Mouse (Mus musculus): Measurements from ENCODE around the gene Slc22a15.

Slc22a15 gene

DNA sequence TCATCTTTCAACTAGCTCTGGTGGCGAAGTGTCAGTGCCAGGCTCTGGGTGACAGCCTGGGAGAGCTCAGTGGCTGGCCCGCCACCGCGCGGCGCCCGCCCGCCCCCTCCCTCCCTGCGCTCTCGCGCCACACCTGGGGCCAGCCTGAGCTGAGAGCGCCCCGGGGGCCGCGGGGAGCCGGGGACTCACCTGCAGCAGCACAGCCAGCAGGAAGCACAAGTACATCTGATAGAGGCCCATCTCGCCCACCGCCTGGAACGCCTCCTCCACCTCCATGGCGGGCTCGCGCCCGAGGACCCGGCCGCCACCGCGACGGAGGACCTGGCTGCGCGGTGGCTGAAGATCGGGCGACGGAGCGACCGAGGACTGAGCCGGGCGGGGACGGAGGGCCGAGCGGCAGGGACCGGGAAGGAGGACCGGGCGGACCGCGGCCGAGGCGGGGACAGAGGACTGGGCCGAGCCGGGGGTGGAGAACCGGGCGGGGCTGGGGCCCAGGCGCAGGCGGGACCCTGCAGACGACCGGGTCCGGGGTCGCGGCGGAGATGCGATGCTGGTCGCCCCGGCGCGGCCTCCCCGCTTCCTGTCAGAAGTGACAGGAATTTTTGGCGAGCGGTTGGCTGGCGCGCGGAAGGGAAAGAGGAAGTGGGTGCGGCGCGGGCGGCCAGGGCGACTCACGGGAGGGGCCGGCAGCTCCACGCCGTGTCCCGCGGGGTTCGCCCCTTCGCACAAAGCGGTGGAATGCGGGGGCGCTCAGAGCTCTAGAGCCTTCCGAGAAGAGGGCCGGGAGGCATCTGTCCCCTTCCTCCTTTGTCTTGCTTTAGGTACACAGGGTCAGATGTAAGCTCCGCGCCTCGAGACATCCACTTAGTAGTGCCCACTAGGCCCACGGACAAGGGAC lies at the start of gene Slc22a15:
Gene Slc22a15 (minus strand): TSS at position 611 of the 898 bp plus-strand sequence.
- peak; percentile 84 for DNase-seq

DNA sequence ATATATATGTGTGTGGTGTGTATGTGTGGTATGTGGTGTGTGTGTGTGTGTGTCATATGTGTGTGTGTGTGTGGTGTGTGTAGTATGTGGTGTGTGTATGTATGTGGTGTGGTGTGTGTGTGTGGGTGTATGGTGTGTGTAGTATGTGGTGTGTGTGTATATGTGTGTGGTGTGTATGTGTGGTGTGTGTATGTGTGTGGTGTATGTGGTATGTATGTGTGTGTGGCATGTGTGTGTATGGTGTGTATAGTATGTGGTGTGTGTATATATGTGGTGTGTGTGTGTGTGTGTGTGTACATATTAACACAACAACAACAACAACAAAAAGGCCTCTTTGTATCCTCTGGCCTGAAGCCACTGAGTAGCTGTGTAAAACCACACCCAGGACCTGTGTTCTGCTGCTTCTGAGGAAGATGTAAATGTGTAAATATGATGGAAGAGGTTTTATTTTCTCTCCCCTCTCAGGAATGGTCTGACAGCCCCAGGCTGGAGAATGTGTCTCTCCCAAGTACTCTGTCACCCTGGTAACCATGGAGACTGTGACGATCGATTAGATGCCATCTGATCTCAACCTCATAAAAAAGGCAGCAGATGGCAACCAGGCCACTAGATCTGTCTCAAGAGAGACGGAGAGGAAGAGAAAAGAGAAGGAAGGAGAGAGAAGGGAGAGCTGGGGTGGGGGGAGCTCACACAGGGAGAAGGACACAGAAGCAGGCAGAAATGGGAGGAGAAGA lies 42.7 kb upstream of the Slc22a15 start:
- DNase-seq, result no peak

DNA sequence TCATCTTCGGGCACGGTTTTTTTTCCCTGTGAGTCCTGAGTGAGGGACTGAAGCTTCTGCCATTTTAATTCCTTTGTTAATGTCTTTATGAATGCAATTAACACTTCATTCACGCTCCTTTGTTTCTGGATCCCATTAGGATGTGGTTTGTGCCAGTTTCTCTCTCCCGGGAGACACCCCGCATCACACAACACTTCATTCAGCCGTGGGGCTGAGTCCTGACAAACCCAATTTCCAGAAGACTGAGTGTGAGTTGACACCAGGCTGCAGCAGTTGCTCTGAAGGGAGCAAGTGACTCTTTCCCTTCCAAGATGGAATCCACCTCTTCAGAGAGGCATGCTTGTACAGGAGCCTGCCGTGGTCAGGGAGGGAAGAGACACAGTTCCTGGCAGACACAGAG lies 40.1 kb upstream of the Slc22a15 start:
- DNase-seq, result no peak

DNA sequence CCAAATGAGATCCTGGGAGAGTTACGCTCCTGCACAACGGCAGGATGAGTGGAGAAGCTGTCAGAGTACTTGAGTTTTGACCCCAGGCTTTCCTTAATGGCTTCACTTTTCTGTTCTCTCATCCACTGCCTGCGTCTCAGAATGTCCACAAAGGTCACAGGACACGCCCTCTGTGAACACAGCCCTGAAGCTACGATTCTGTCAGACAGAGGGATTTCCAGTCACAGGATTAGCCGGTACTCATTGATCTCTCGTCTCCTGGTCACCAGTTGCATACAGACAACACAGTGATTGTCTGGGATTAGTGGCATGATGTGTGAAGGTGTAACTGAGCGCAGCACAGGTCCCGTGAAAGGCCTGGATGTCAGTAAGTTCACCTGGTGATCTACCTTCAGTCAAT lies 39.2 kb upstream of the Slc22a15 start:
- no peak for DNase-seq

DNA sequence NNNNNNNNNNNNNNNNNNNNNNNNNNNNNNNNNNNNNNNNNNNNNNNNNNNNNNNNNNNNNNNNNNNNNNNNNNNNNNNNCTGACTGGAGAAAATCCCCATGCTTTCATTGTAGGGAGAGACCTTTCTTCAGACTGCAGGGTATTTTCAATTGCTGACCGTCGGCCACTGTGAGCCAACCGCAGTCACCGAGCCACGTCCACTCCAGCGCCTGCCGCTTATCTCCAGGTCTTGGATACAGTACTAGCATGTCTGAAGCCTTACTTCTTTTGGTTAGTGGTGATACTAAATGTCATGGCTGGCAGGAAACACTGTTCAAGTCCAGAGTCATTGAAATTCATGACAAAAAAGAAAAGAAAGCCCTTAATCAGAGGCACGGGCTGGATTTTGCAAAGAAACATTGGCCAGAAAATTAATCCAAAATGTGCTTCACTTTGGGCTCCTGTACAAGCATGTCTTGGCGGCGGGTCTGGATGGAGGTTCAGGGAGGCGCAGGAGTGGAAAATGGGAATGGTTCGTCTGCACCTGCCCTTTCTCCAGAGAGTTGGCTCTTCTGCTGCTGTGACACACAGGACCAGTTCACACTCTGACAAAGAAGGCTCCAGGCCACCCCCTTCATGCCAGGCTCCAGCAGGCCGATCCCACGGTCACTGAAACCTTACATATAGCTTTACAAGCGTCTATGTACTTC lies 37.0 kb upstream of the Slc22a15 start:
- no peak for DNase-seq

DNA sequence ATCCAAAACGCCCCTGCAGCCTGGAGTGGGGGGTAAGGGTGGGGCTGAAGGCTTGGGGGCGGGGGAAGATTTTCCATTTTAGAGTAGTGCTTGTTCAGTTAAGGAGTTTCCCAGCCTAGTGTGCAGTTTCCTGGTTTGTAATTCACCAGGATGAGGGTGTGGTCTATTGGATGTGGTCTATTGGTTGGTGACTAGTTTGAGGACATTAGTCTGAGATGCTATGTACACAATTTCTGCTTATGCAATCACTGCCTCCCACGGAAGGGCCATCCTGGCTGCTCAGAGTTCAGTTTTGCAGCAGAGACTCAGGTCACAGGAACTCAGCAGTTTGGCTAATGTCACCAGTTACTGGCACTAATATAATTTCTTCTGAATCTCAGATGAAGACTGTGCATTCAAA lies 33.8 kb upstream of the Slc22a15 start:
- peak; percentile 55 for DNase-seq

DNA sequence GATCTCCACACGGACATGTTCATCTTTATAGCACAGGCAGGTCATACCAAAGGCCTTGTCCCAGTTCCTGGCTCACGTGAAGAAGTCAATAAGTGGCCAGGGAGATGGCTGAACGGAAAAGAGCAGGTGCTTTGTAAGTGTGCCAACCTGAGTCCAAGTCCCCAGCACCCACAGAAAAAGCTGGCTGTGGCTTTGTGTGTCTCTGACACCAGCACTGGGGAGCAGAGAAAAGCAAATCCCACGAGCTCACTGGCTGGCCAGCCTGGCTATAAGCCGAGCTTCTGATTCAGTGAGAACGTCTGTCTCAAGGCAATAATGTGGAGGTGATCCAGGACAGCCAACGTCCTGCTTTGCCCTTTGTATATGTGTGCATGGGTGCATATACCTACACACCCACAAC lies 29.3 kb upstream of the Slc22a15 start:
- DNase-seq, result no peak

DNA sequence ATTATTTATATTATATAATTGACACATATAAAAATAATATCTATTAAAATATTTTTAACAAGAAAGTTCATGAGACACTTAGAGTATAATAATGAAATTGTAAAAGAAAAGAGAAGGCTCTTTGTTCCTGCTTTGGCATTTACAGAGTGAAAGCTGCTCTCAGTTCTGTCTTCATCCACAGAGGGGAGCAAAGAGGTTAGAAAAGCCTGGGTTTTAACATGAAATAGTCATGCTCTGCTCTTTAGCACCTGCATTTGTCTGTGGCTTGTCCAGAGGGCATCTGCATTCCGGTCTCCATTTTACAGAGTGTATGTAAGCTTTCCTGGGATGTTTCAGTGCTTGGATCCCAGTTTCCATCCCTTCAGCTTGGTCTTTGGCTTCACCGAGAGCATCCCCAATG lies 28.3 kb upstream of the Slc22a15 start:
- no peak for DNase-seq

DNA sequence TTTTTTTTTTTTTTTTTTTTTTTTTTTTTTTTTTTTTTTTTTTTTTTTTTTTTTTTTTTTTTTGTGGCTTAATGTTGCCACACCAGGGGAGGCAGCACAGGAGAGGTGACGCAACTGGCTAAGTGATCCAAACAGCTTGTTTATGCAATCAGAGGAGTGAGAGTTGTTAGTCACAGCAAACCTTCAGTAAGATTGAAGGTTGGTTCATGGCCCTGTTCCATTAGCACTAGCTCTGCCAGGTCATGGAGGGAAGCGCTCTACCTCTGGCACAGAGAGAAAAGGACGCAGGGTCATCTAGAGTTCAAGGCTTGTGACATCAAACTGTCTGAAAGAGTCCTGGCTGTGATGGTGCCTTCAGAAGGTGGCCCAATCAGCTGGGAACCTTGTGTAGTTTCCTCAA lies 24.3 kb upstream of the Slc22a15 start:
- DNase-seq, result peak; percentile 88

DNA sequence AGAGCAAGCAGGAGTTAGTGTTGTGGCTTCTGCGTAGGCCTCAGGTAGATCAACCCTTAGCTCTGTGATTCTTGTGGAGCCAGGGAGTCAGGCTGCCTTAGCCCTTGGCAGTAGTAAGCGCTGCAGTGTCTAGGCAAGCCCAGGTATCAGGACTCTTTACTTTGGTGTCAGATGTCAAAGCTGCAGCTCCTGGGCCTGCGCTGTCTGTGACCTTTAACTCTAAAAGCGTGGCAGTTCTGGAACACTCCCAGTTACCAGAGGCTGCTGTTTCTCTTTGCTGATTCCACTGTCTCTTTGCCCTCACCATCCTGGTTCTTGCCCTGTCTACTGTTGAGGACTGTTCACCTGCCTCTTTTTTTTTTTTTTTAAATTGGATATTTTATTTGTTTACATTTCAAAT lies 23.0 kb upstream of the Slc22a15 start:
- DNase-seq, result no peak

DNA sequence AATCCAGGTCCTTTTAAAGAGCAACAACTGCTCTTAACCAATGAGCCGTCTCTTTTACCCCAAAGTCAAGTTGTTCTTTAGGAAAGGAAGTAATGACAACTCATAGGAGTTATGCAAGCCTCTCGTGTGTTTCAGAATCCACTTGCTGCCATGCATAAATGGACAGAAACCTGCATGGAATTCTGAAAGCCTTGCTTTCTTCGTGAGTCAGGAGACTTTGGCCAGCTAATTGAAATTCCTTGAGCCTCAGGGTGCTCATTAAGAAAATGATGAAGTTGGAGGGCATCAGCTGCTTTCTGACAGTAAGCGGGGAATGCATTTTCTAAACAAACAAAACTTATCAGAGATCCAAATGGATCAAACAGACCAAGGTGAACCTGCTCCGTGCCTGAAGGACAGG lies 21.0 kb upstream of the Slc22a15 start:
- DNase-seq, result no peak

DNA sequence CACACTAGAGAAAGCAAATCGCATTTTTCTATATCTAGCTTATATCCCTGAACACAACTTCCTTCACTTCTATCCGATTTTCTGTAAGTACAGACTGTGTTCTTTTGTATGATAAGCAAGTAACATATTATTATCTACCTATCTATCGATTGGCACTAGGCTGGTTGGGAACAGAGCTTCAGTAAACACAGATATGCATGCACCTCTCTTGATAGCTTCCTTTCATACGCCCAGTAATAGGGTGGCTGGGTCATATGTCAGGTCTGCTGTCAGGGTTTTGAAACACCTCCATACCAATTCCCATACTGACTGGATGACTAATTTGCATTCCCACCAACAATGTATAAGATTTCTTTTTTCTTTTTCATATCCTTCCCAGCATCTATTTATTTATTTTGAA lies 16.2 kb upstream of the Slc22a15 start:
- no peak for DNase-seq

DNA sequence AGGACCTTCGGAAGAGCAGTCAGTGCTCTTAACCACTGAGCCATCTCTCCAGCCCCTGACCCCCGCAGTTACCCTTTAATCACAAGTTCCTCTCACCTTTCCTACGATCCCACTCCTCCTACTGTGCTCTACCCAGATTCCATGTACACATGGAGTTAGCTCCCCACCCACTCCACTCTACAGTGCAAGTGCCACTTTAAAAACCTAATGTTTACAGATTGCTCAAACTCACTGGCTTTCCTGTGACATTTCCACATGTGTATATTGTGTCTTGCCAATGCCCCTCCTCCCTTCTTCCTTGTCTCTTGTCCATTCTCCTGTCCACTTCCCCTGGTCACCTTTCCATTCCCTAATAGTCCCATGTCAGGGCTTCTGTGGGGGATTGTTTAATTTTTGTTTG lies 15.6 kb upstream of the Slc22a15 start:
- DNase-seq, result peak; percentile 83

DNA sequence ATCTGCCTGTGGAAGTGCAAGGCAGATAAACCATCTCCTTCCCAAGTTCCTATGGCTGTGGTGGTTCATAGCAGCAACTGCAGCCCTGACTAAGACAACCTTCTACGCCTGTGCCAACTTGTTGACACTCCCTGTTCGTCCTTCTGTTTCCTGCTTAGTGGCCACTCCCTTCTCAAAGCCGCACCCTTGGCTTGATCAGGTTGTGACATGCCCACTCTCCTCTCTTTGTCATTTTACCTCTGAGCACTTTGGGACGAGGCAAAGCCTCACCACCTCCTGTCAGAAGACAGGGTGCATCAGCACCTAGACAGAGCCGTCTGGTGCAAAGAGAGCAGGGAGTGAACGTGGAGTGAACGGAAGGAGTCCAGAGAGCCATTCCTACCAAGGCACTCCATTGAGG lies 14.9 kb upstream of the Slc22a15 start:
- peak; percentile 64 for DNase-seq

DNA sequence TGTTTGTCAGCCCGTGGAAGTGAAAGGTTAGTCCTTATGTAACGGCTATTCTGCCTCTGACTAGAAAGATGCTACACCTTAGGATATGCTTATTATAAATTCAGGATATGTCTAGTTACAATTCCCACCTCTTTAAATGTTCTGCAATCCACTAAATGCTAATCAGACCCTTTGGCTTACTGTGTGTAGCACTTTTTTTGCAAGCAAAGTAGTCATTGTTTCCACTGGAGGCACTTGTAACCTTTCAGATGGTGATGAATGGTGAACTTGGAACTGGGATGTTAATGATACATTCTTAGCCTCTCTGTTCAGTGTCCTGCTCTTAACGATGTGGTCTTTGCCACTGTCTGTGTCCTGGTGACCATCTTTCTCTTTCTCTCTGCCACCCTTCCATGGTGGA lies 12.1 kb upstream of the Slc22a15 start:
- no peak for DNase-seq

DNA sequence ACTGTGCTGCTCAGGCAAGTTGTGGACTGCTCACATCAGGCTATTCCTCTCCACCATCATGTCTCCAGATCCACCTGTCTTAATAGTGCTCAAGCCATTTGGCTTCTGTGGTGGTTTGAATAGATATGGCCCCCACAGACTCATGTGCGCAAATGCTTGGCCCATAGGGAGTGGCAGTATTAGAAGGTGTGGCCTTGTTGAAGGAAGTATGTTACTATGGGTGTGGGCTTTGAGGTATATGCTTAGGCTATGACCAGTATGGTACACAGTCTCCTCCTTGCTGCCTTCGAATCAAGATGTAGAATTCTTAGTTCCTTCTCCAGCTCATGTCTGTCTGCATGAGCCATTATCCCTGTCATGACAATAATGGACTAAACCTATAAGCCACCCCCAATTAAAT lies 9.6 kb upstream of the Slc22a15 start:
- DNase-seq, result no peak

DNA sequence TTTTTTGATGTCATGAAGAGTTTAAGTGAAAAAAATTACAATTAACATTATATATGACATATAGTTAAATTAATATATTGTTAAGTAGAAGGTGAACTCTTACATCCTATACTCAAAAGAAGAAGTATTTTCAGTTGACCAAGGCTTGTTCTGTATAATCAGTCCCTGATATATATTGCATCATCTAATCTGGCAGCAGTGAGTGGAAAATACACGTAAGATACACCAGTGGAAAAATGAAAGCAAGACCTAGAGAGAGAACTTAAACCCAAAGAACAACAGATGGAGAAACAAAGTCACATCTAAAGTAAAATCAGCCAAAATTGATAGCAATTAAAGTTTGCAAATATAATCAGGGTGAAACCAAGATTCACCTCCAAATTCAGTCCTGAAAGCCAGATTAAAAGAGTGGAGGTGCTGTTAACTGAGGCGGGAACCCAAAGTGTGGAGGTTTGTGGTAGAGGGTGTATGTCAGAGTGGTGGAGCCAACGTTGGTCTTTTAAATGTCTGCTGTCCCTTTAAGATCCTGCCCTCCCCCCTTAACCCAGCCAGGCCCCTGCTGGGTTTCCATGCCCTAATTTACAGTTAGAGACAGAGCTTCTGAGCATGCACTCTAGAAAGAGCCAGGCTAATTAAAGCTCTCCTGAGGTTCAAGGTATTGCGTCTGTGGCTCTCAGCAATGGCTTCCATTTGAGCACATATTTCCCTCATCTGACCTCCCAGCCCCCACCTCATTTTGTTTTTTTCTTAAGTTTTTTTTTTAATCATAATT lies 5.0 kb upstream of the Slc22a15 start:
- DNase-seq, result no peak

DNA sequence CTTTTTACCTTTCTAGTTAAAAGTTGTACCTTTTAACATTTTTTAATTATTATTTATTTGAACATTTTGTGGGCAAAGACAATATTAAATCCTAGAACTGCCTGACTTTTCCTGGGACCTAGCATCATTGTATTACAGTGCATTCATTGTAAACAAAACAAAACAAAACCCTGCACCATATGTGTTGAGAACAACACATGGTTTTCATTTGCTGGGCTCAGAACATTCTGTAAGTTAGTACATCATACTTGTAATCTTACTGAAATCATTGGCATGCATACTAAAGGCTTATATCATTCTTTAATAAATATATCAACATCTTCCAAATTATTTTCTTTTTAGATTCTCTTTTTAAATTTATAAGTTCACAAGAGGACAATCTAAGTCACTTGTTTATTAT lies 2.4 kb upstream of the Slc22a15 start:
- DNase-seq, result no peak

DNA sequence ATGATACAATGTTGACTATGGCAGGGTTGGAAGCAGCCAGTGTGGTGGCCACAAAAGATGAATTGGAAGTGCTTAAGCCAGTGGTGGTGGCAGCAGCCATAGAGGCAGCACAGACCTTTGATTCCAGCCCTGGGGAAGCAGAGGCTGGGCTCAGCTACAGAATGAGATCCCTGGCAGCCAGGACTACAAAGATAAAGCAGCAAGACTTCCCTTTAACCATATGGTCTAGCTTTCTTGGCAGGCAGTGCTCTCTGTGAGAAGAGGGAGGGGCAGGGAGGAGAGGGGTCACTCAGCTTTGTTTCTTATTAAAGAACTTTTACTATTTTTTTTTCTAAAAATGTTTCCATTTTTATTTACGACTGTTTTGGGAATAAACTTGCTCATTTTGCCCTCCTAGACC lies 1.4 kb upstream of the Slc22a15 start:
- no peak for DNase-seq

DNA sequence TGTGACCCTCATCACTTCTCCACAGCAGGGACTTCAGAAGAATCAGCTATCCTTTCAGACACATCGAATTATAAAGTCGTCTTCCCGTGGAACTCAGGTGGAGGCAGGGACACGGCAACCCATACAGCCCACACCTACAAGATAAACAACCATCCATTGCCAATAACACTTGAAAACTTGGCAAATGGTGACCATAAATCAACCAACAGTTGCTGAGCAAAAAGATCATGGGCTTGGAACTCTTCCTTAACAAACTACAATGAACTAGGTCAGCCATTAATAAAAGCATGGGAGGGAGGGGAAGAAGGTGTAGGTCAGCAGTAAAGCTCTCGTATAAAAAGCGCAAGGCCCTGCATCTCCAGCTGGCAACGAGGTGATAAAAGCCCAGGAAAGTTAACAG lies 1.9 kb downstream of the Slc22a15 start:
- DNase-seq, result peak; percentile 31

DNA sequence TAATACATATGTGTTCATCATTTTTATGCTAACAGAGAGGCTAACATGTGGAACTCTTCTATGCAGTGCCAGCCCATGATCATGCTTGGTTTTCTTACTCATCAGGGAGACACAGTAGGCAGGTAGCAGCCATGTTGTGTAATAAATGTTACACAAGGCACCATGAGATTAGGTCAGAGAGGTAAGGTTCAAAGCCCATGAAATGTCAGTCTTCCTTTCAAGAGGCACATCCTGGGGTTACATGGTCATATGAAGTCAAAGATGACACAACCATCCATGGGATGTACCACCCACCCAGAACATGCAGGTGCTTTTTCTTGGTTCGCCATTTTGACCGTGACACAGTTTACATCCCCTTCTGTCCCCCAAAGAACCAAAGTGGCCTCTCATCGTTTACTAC lies 5.7 kb downstream of the Slc22a15 start:
- no peak for DNase-seq

DNA sequence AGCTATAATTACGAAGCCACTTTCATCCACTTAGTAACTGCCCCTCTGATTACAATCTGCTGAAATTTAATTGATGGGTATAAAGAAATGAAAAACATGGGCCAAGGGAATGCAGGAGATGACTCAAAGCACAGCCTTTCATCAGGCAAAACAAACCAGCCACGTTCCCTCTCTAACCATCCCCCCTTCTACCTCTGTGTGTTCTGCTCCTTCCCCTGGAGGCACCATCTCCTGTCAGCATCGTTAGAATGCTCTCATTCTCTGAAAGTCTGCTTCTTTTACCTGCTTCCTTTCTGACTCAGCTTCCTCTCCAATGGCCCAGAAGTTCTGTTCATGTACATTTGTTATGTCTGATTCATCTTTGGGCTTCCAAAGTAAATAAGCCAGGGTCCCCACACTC lies 6.6 kb downstream of the Slc22a15 start:
- no peak for DNase-seq

DNA sequence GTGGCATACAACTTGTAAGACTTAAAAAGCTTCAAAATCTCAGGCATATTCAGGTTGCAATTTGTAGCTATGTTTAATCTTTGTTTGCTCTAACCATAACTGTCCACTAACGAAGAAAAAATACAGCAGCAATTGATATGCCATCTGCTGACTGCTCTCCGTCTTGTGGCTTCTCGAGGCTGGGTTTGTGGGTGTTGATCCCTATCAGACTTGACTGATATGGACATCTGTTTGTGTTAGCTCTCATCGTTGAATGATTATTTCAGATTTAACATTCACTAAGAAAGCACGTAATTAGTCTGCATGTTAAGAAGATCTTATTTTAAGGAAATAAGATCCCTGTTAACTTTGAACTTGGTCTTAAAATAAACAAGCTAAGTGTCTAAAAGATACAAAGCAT lies 7.7 kb downstream of the Slc22a15 start:
- DNase-seq, result no peak
